Mouse (Mus musculus) spleen, adult 2 months (tissue): ENCODE results near the gene Cldn18. TPM values are rescaled to one million over a fixed set of nuclear protein-coding genes. Genes with fewer than 3 reads are reported as not detected.

Experiments
- DNase-seq, 2 experiments: peaks; one replicate each; pipeline versions ENCODE4 v3.0.0 to v3.0.0-alpha.2; 2012 to 2021; ENCODE audit warnings: low spot score in 2 of 2, low read depth in 1 of 2
- H3K27ac ChIP-seq: fragments of 200-500 bp; 2 replicates; pipeline ENCODE4 v1.5.1; 2012; ENCODE audit warnings: low read length, inconsistent platforms; ENCODE audit not compliant: insufficient read depth
- H3K27me3 ChIP-seq: fragments of 200-500 bp; 2 replicates; pipeline ENCODE4 v1.6.1; 2012; ENCODE audit warnings: mild to moderate bottlenecking, moderate library complexity, low read length, inconsistent platforms; ENCODE audit not compliant: control insufficient read depth, insufficient read depth
- H3K36me3 ChIP-seq: fragments of 200-500 bp; 2 replicates; pipeline ENCODE4 v1.6.1; 2012; ENCODE audit warnings: mild to moderate bottlenecking, low read length, inconsistent platforms; ENCODE audit not compliant: control insufficient read depth, insufficient read depth
- H3K4me1 ChIP-seq: fragments of 200-500 bp; 2 replicates; pipeline ENCODE4 v1.6.1; 2011; ENCODE audit warnings: inconsistent platforms; ENCODE audit not compliant: control insufficient read depth, insufficient read depth, insufficient read length
- H3K4me3 ChIP-seq: fragments of 200-500 bp; 2 replicates; pipeline ENCODE4 v1.5.1; 2011; ENCODE audit warnings: mild to moderate bottlenecking, inconsistent platforms; ENCODE audit not compliant: insufficient read depth, insufficient read length; ENCODE audit errors: extremely low read depth
- CTCF ChIP-seq: fragments of 200-500 bp; IDR thresholded peaks from 2 replicates; pipeline ENCODE4 v1.5.1; 2011; ENCODE audit warnings: mild to moderate bottlenecking, inconsistent platforms; ENCODE audit not compliant: insufficient read depth, insufficient read length, insufficient replicate concordance; ENCODE audit errors: extremely low read depth
- POLR2A ChIP-seq: fragments of 200-500 bp; IDR thresholded peaks from 2 replicates; pipeline ENCODE4 v1.6.1; 2011; ENCODE audit warnings: low read depth, low read length, inconsistent platforms
- WGBS: fragments of 180-500 bp; shearing (Covaris S2); methylation state at CpG from one replicate; pipeline ENCODE4 v1.1.7; 2018; 5-methylcytosine and 5-hydroxymethylcytosine counted together
- polyA plus RNA-seq: library from polyadenylated mRNA; depleted of rRNA; stranded (reverse); fragments of >200 nt; gene quantifications from 2 replicates; pipeline ENCODE4 v1.2.3, GENCODE M21; 2012

The Cldn18 gene
- polyA plus RNA-seq, 1 experiment = not detected

DNA sequence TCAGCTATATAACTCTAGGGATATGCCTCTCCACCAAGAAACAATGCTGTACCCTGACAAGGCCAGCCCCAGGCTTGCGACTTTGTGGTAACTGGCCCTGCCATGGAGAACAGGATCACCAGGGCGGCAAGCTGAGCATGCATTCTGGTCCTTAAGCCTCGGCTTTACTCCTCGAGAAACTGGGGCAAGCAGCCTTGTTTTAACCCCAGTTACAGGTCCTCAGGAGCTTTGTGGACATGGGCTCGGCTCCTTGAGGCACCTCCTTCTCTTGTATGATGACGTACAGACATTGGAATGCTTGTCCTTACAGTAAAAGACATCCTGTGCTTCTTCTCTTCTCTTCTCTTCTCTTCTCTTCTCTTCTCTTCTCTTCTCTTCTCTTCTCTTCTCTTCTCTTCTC, 13.4 kb downstream of the Cldn18 start:
- H3K27me3 ChIP-seq = no peaks in the 10 kb centered on the region
- H3K4me3 ChIP-seq = no peak overlapping the region
- no peak overlapping the region for H3K27ac ChIP-seq
- DNase-seq = no peak
- TF ChIP-seq POLR2A (no peak), CTCF (no peak)
- H3K36me3 ChIP-seq = no peaks in the 10 kb centered on the region
- 81% methylated on average over 6 of the region's 6 CpGs for WGBS
- no peaks in the 10 kb centered on the region for H3K4me1 ChIP-seq

DNA sequence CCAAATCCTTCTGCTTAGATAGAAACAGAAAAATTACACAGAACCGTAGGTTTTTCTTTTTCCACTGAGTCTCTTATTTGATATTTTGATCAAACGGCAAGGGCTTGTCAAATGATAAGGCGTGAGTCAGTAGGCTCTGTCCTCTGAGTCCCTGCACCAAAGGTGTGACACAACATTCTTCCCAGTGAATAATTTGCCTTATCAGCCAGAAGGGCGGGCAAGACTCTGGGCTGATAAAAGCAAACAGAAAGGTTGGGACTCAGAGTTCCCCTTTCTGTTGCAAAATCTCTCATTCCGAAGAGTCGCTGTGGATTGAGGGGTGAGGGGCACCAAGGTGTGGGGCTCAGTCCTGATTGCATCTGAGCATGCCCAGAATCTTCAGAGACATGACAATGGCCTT, 14.9 kb downstream of the Cldn18 start:
- H3K27ac ChIP-seq = no peak overlapping the region
- no peaks in the 10 kb centered on the region for H3K27me3 ChIP-seq
- no peak for DNase-seq
- 85% methylated on average over 6 of the region's 6 CpGs for WGBS
- TF ChIP-seq POLR2A (no peak), CTCF (no peak)
- no peaks in the 10 kb centered on the region for H3K4me1 ChIP-seq
- H3K36me3 ChIP-seq = no peaks in the 10 kb centered on the region
- H3K4me3 ChIP-seq = no peak overlapping the region

DNA sequence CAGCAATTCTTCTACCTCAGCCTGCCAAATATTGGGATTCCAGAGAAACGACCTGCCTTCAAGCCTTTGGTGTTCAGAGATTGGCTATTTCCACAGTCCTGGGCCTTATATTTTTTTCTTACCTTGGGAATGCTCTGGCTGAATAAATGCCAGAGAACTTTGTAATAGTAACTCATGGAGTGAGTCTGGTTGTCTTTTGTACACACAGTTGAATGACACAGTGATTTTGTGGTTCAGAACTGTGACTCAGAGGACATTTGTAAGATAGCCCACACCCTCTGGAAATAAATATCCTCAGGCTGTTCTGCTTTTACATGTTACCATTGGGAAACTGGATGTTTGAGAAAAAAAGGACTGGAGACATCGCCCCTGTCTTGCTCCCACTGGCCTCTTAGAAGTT, 15.9 kb downstream of the Cldn18 start:
- H3K4me1 ChIP-seq = no peaks in the 10 kb centered on the region
- DNase-seq = no peak
- no peaks in the 10 kb centered on the region for H3K36me3 ChIP-seq
- H3K27ac ChIP-seq = no peak overlapping the region
- H3K27me3 ChIP-seq = no peaks in the 10 kb centered on the region
- TF ChIP-seq POLR2A = no peak
- TF ChIP-seq CTCF = no peak
- 78% methylated on average over 2 of the region's 2 CpGs for WGBS
- H3K4me3 ChIP-seq = no peak overlapping the region

DNA sequence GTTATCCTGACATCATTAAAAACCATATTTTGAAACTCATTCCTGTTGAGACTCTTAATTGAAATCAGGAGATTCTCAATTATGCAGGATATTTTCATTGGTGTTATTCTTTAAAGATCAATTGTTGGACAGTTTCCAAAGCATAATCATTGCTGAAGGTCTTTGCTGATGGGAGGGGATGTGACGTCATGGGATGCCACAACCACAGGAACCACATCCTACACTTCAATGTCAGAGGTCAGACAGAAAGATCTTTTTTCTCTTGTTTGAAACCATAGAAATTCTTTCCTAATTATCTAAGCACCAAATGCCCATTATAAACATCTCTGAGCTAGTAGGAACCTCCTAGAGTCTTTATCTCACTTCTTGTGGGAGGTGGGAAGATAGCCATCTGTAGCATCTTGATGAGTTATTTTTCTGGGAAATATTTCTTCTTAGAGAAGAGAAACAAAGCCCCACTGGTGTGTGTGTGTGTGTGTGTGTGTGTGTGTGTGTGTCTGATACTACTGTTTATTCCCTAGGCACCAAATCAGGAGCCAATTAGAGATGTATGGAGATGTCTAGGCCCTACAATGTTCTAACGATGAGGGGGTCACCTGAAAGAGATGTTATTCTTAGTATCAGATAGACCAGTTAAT, 17.2 kb downstream of the Cldn18 start:
- WGBS = 55% methylated on average over 2 of the region's 2 CpGs
- Histone ChIP-seq H3K4me3 (no peak overlapping the region), H3K27ac (no peak overlapping the region), H3K36me3 (no peaks in the 10 kb centered on the region), H3K4me1 (no peaks in the 10 kb centered on the region), H3K27me3 (no peaks in the 10 kb centered on the region)
- no peak for TF ChIP-seq CTCF
- TF ChIP-seq POLR2A = no peak
- DNase-seq = no peak

- H3K27ac ChIP-seq = no peak overlapping the region
- TF ChIP-seq POLR2A (no peak), CTCF (no peak)
- WGBS = 68% methylated on average over 7 of the region's 7 CpGs
- H3K4me1 ChIP-seq = no peaks in the 10 kb centered on the region
- no peaks in the 10 kb centered on the region for H3K36me3 ChIP-seq
- H3K4me3 ChIP-seq = no peak overlapping the region
- no peaks in the 10 kb centered on the region for H3K27me3 ChIP-seq
- no peak for DNase-seq
These were observed 22.1 kb downstream of the Cldn18 start for GRCm38 (mm10) chr9:99694961-99695360.

DNA sequence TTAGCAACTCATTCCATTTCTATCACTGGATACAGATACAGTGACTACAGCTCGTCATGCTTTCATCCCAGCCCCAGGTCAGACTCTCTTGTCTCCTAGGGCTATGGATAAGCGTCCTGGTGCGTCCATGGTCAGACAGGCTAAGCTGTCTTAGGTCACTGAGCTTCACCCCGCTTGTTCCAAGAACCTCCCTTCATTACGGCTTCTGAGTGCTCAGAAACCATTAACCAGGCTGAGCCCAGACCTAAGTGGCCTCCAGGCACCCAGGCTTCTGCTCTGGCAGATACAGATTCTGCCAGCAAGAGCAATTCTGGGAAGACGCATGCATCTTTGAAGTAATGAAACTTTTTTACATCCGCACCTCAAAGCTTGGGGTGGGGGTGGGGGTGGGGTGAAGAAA, 26.7 kb downstream of the Cldn18 start:
- WGBS = 85% methylated on average over 7 of the region's 7 CpGs
- no peak overlapping the region for H3K4me3 ChIP-seq

DNA sequence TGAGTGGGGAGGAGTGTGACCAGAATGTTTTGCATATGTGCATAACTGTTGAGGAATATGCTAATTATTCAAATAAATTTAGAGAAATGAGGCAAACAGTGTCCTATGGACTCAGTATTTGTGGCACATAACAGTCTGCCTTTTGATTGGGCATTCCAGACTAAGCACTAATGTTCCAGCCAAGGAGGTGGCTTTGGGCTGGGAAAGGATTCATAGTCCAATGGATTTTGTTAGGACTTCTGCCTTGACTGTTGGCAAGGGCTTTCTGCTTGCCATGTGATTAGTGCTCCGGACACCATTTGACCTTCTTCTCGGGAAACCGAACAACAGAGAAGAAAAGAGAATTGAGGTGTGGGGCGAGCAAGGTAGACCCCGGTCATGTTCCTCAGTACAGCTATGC, 27.3 kb downstream of the Cldn18 start:
- no peak for DNase-seq
- no peaks in the 10 kb centered on the region for H3K4me1 ChIP-seq
- no peak overlapping the region for H3K4me3 ChIP-seq
- H3K36me3 ChIP-seq = no peaks in the 10 kb centered on the region
- TF ChIP-seq POLR2A = no peak
- 92% methylated on average over 5 of the region's 5 CpGs for WGBS
- no peaks in the 10 kb centered on the region for H3K27me3 ChIP-seq
- no peak overlapping the region for H3K27ac ChIP-seq

More for the DNA sequence above, 26.7 kb downstream of the Cldn18 start:
- H3K4me1 ChIP-seq = no peaks in the 10 kb centered on the region
- no peaks in the 10 kb centered on the region for H3K36me3 ChIP-seq
- no peaks in the 10 kb centered on the region for H3K27me3 ChIP-seq
- H3K27ac ChIP-seq = no peak overlapping the region
- DNase-seq = no peak
- TF ChIP-seq CTCF (no peak), POLR2A (no peak)
